In genomic region chr19:53390495-53391007, GRCm38 (mm10) we compare ENCODE assay signal across 8 mouse cellular contexts. TPM values are rescaled to one million over a fixed set of nuclear protein-coding genes. Genes with fewer than 3 reads are reported as not detected.
DNase-seq lines count a peak whose midpoint lies in the region; ATAC-seq and TF ChIP-seq lines count a peak whose summit lies in the region.

Smndc1 (minus strand) TSS chr19:53390578.

- H3K4me1 ChIP-seq in bone marrow, adult 2 months (ENCODE audit: control insufficient read depth, insufficient read depth, low read length): peaks cover 1% of the 10 kb centered on the region; the same call in 1 of the 2 replicates
- H3K4me1 ChIP-seq in embryonic facial prominence, embryonic 15.5 days: peaks cover 18% of the 10 kb centered on the region
- H3K4me1 ChIP-seq in limb, embryonic 14.5 days (ENCODE audit: control insufficient read depth, insufficient read depth, low read length): peaks cover 8% of the 10 kb centered on the region
- H3K4me1 ChIP-seq in midbrain, postnatal 0 days (ENCODE audit: insufficient read depth, low read length): 0 out of 2 replicates have a peak, but pooled peaks cover 6% of the 10 kb centered on the region

- peaks cover 22% of the 10 kb centered on the region for H3K36me3 ChIP-seq in embryonic facial prominence, embryonic 15.5 days
- H3K36me3 ChIP-seq in limb, embryonic 14.5 days (ENCODE audit: control insufficient read depth, insufficient read depth, low read length): peaks cover 33% of the 10 kb centered on the region
- peaks cover 25% of the 10 kb centered on the region for H3K36me3 ChIP-seq in midbrain, postnatal 0 days (ENCODE audit: insufficient read depth, low read length)

- H3K4me2 ChIP-seq in embryonic facial prominence, embryonic 15.5 days (replicated peaks): peak within 1 kb of the TSS; percentile 69
- H3K4me2 ChIP-seq in limb, embryonic 14.5 days (replicated peaks; ENCODE audit: low read depth, low read length, severe bottlenecking): peak within 1 kb of the TSS; percentile 71
- peak within 1 kb of the TSS; percentile 68 for H3K4me2 ChIP-seq in midbrain, postnatal 0 days (ENCODE audit: low read depth, low read length, poor library complexity, severe bottlenecking)

- peak within 1 kb of the TSS; percentile 87 for H3K4me3 ChIP-seq in bone marrow, adult 2 months (replicated peaks; ENCODE audit: control insufficient read depth, low read depth, low read length)
- H3K4me3 ChIP-seq in embryonic facial prominence, embryonic 15.5 days (replicated peaks): peak within 1 kb of the TSS; percentile 100
- H3K4me3 ChIP-seq in limb, embryonic 14.5 days (replicated peaks; ENCODE audit: low read length): peak within 1 kb of the TSS; percentile 81
- peak within 1 kb of the TSS; percentile 95 for H3K4me3 ChIP-seq in midbrain, postnatal 0 days (ENCODE audit: low read depth, low read length)

- TF ChIP-seq POLR2A in bone marrow, adult 2 months (IDR thresholded peaks at IDR 0.05; ENCODE audit: borderline replicate concordance, control insufficient read depth, low read depth, low read length): peak; percentile 78
- TF ChIP-seq POLR2A in limb, embryonic 14.5 days (IDR thresholded peaks at IDR 0.05; ENCODE audit: borderline replicate concordance, extremely low read depth, insufficient read depth, insufficient read length): peak; percentile 93; the same call in 1 of the 2 replicates

- DNase-seq in 416B (ENCODE audit: low read depth): peak; percentile 100
- peak; percentile 98 for DNase-seq in heart, adult 8-10 months (ENCODE audit: low spot score)
- DNase-seq in kidney, adult 9 months: peak; percentile 100
- peak; percentile 100 for DNase-seq in limb, embryonic 14.5 days (ENCODE audit: low spot score)
- DNase-seq in midbrain, postnatal 0 days (ENCODE audit: low spot score): peak; percentile 100
- DNase-seq in spleen, postnatal 14 days (ENCODE audit: low spot score in 2 of 2): peak; percentile 97 to 98

- peak within 1 kb of the TSS; percentile 96 for H3K27ac ChIP-seq in bone marrow, adult 2 months (ENCODE audit: control insufficient read depth, insufficient read depth, low read depth, low read length, poor library complexity)
- peak within 1 kb of the TSS; percentile 99 for H3K27ac ChIP-seq in embryonic facial prominence, embryonic 15.5 days (replicated peaks)
- H3K27ac ChIP-seq in limb, embryonic 14.5 days (replicated peaks; ENCODE audit: low read depth, low read length): peak within 1 kb of the TSS; percentile 98
- H3K27ac ChIP-seq in midbrain, postnatal 0 days (ENCODE audit: low read depth, low read length): peak within 1 kb of the TSS; percentile 99

- no peaks in the 10 kb centered on the region for H3K9me3 ChIP-seq in embryonic facial prominence, embryonic 15.5 days (replicated peaks)
- no peaks in the 10 kb centered on the region for H3K9me3 ChIP-seq in limb, embryonic 14.5 days (ENCODE audit: control insufficient read depth, low read length)
- no peaks in the 10 kb centered on the region for H3K9me3 ChIP-seq in midbrain, postnatal 0 days (ENCODE audit: low read length)

- TF ChIP-seq CTCF in bone marrow, adult 2 months (IDR thresholded peaks at IDR 0.05; ENCODE audit: control insufficient read depth, insufficient read depth, low read length): no peak
- no peak for TF ChIP-seq CTCF in midbrain, postnatal 0 days (IDR thresholded peaks at IDR 0.05)

- no peaks in the 10 kb centered on the region for H3K27me3 ChIP-seq in embryonic facial prominence, embryonic 15.5 days
- H3K27me3 ChIP-seq in limb, embryonic 14.5 days (ENCODE audit: control insufficient read depth, insufficient read depth, low read length): no peaks in the 10 kb centered on the region
- H3K27me3 ChIP-seq in midbrain, postnatal 0 days (ENCODE audit: insufficient read depth, low read length): no peaks in the 10 kb centered on the region

- under 1% methylated on average over 48 of the region's 48 CpGs for WGBS in bone marrow, adult 2 months
- WGBS in embryonic facial prominence, embryonic 15.5 days: under 1% methylated on average over 48 of the region's 48 CpGs
- under 1% methylated on average over 48 of the region's 48 CpGs for WGBS in limb, embryonic 14.5 days
- under 1% methylated on average over 48 of the region's 48 CpGs for WGBS in midbrain, postnatal 0 days

- H3K9ac ChIP-seq in embryonic facial prominence, embryonic 15.5 days: peak within 1 kb of the TSS; percentile 94
- peak within 1 kb of the TSS; percentile 97 for H3K9ac ChIP-seq in limb, embryonic 14.5 days (ENCODE audit: low read depth, low read length, severe bottlenecking)
- H3K9ac ChIP-seq in midbrain, postnatal 0 days (replicated peaks; ENCODE audit: low read length, poor library complexity, severe bottlenecking): peak within 1 kb of the TSS; percentile 99

- peak; percentile 98 for ATAC-seq in embryonic facial prominence, embryonic 15.5 days (ENCODE audit: insufficient number of reproducible peaks, low FRiP score, low TSS enrichment, low read depth)
- peak; percentile 98 for ATAC-seq in limb, embryonic 14.5 days (ENCODE audit: low FRiP score, low read depth)
- ATAC-seq in midbrain, postnatal 0 days (ENCODE audit: low FRiP score): peak; percentile 99

RNA-seq across cellular contexts. Expression of gene Smndc1, which starts in this region (rescaled TPM):
- 28.2 and 41.2 TPM in 2 replicates for polyA plus RNA-seq in bone marrow, adult 2 months (2011; ENCODE audit: insufficient read depth, insufficient read length, low replicate concordance, missing spikeins)
- 34.7 and 41.6 TPM in 2 replicates for polyA plus RNA-seq in embryonic facial prominence, embryonic 15.5 days (2015; fragmentation: Nextera tagmentation; extraction: Ambion mirVana)
- 10 to 100 TPM; 31.9 to 37.5 (median 33.3) TPM for total RNA-seq in heart, adult 8-10 months (2022)
- polyA plus RNA-seq in limb, embryonic 14.5 days (2012; rRNA removed): 25.6 and 33.9 TPM in 2 replicates
- polyA plus RNA-seq in limb, embryonic 14.5 days (2014; fragmentation: Nextera tagmentation; extraction: Ambion mirVana): 38.6 and 40.3 TPM in 2 replicates
- 8.9 and 17.8 TPM in 2 replicates for total RNA-seq in midbrain, postnatal 0 days (2014; rRNA removed)
- 28.9 and 35.0 TPM in 2 replicates for polyA plus RNA-seq in midbrain, postnatal 0 days (2015; fragmentation: Nextera tagmentation; extraction: Ambion mirVana)

Comparison
In these comparisons a context has a peak if more than half of its experiments do, and no peak if none do; other contexts are left out.
1. Peak in every context shown above with its lines: DNase-seq, ATAC-seq, H3K4me3 ChIP-seq and H3K27ac ChIP-seq.